Mouse (Mus musculus) frontal cortex, adult (tissue): ENCODE measurements around the gene Slc25a29.

Source experiments
- ATAC-seq: cut with Nextera tagmentation; 2 replicates; pipeline ENCODE4 v1.9.2; 2017; ENCODE audit warnings: mild to moderate bottlenecking, moderate library complexity, mixed read lengths; ENCODE audit not compliant: low TSS enrichment

Slc25a29 gene

GRCm38 (mm10) chr12:108834337-108834736 is 1.3 kb downstream of the Slc25a29 start:
- no peak for ATAC-seq

GRCm38 (mm10) chr12:108833408-108833807 is 2.3 kb downstream of the Slc25a29 start:
- ATAC-seq, result no peak

GRCm38 (mm10) chr12:108832851-108833250 is 2.8 kb downstream of the Slc25a29 start:
- peak; percentile 8; the same call in 1 of the 2 replicates for ATAC-seq

GRCm38 (mm10) chr12:108831966-108832643 is 3.6 kb downstream of the Slc25a29 start:
- no peak for ATAC-seq

GRCm38 (mm10) chr12:108830358-108830757 is 5.3 kb downstream of the Slc25a29 start:
- no peak for ATAC-seq

GRCm38 (mm10) chr12:108829636-108830035 is 6.0 kb downstream of the Slc25a29 start:
- no peak for ATAC-seq

- no peak for ATAC-seq
Observed at GRCm38 (mm10) chr12:108827641-108828040, 8.0 kb downstream of the Slc25a29 start.

- ATAC-seq, result no peak
Observed at GRCm38 (mm10) chr12:108826958-108827535, 8.6 kb downstream of the Slc25a29 start.

- no peak for ATAC-seq
Observed at GRCm38 (mm10) chr12:108826282-108826957, 9.3 kb downstream of the Slc25a29 start.

GRCm38 (mm10) chr12:108825561-108826224 is 10.0 kb downstream of the Slc25a29 start:
- ATAC-seq, result no peak

- no peak for ATAC-seq
Observed at GRCm38 (mm10) chr12:108824225-108824874, 11.3 kb downstream of the Slc25a29 start.

GRCm38 (mm10) chr12:108823036-108823435 is 12.6 kb downstream of the Slc25a29 start:
- ATAC-seq, result no peak

- no peak for ATAC-seq
Observed at GRCm38 (mm10) chr12:108820461-108820860, 15.2 kb downstream of the Slc25a29 start.

GRCm38 (mm10) chr12:108816569-108816968 is 19.1 kb downstream of the Slc25a29 start:
- no peak for ATAC-seq

GRCm38 (mm10) chr12:108814470-108814869 is 21.2 kb downstream of the Slc25a29 start:
- peak; percentile 74 for ATAC-seq

- ATAC-seq, result peak; percentile 60; the same call in 1 of the 2 replicates
Observed at GRCm38 (mm10) chr12:108812463-108812862, 23.2 kb downstream of the Slc25a29 start.

GRCm38 (mm10) chr12:108811133-108811532 is 24.6 kb downstream of the Slc25a29 start:
- ATAC-seq, result no peak

GRCm38 (mm10) chr12:108810309-108810708 is 25.4 kb downstream of the Slc25a29 start:
- ATAC-seq, result no peak

- no peak for ATAC-seq
Observed at GRCm38 (mm10) chr12:108809771-108810170, 25.9 kb downstream of the Slc25a29 start.

- peak; percentile 38; the same call in 1 of the 2 replicates for ATAC-seq
Observed at GRCm38 (mm10) chr12:108808465-108808864, 27.2 kb downstream of the Slc25a29 start.

GRCm38 (mm10) chr12:108804388-108804787 is 31.3 kb downstream of the Slc25a29 start:
- no peak for ATAC-seq

GRCm38 (mm10) chr12:108801613-108802012 is 34.1 kb downstream of the Slc25a29 start:
- no peak for ATAC-seq
